Mouse (Mus musculus) olfactory bulb, adult 2 months (tissue): Measurements from ENCODE around the gene Cgnl1. TPM values are rescaled to one million over a fixed set of nuclear protein-coding genes. Genes with fewer than 3 reads are reported as not detected.

Experiments
- H3K27ac ChIP-seq: fragments of 200-500 bp; 2 replicates; pipeline ENCODE4 v1.5.1; 2012; ENCODE audit warnings: low read depth, low read length; ENCODE audit not compliant: insufficient read depth
- H3K4me1 ChIP-seq: fragments of 200-500 bp; 2 replicates; pipeline ENCODE4 v1.6.1; 2012; ENCODE audit warnings: low read length; ENCODE audit not compliant: control insufficient read depth, insufficient read depth
- H3K4me3 ChIP-seq: fragments of 200-500 bp; 2 replicates; pipeline ENCODE4 v1.5.1; 2012; ENCODE audit warnings: mild to moderate bottlenecking, low read depth, low read length, moderate library complexity; ENCODE audit not compliant: insufficient read depth
- CTCF ChIP-seq: fragments of 200-500 bp; IDR thresholded peaks from 2 replicates; pipeline ENCODE4 v1.5.1; 2012; ENCODE audit warnings: low read depth, mild to moderate bottlenecking, low read length, moderate library complexity; ENCODE audit not compliant: insufficient read depth
- POLR2A ChIP-seq: fragments of 200-500 bp; IDR thresholded peaks from 2 replicates; pipeline ENCODE4 v1.6.1; 2012; ENCODE audit warnings: mild to moderate bottlenecking, low read depth, low read length, moderate library complexity; ENCODE audit not compliant: insufficient read depth
- WGBS: fragments of 180-500 bp; shearing (Covaris S2); methylation state at CpG from one replicate; pipeline ENCODE4 v1.1.7; 2018; 5-methylcytosine and 5-hydroxymethylcytosine counted together
- polyA plus RNA-seq: library from polyadenylated mRNA; stranded (reverse); fragments of >200 nt; gene quantifications from 2 replicates; pipeline ENCODE4 v1.2.4, GENCODE M21; 2012; ENCODE audit warnings: low replicate concordance; ENCODE audit not compliant: missing spikeins, insufficient read depth, insufficient read length

The Cgnl1 gene
- polyA plus RNA-seq, 1 experiment, result not detected

- Histone ChIP-seq H3K4me1 (no peaks in the 10 kb centered on the region), H3K4me3 (no peak overlapping the region), H3K27ac (no peak overlapping the region)
- TF ChIP-seq CTCF, result no peak
- no peak for TF ChIP-seq POLR2A
- 75% methylated on average over 4 of the region's 4 CpGs for whole genome bisulfite sequencing
Measured at GRCm38 (mm10) chr9:71694223-71694622, 77.2 kb downstream of the Cgnl1 start.

GRCm38 (mm10) chr9:71693771-71694170, 77.6 kb downstream of the Cgnl1 start:
- Histone ChIP-seq H3K4me1 (no peaks in the 10 kb centered on the region), H3K27ac (no peak overlapping the region), H3K4me3 (no peak overlapping the region)
- TF ChIP-seq CTCF (no peak), POLR2A (no peak)
- 76% methylated on average over 4 of the region's 4 CpGs for WGBS

- Histone ChIP-seq H3K27ac (no peak overlapping the region), H3K4me3 (no peak overlapping the region), H3K4me1 (no peaks in the 10 kb centered on the region)
- WGBS, result 94% methylated on average over 7 of the region's 7 CpGs
- TF ChIP-seq POLR2A (no peak), CTCF (no peak)
Measured at GRCm38 (mm10) chr9:71692165-71692564, 79.2 kb downstream of the Cgnl1 start.

GRCm38 (mm10) chr9:71689369-71690073, 81.9 kb downstream of the Cgnl1 start:
- Histone ChIP-seq H3K4me3 (no peak overlapping the region), H3K4me1 (no peaks in the 10 kb centered on the region), H3K27ac (no peak overlapping the region)
- 86% methylated on average over 2 of the region's 2 CpGs for WGBS
- TF ChIP-seq CTCF, result no peak
- TF ChIP-seq POLR2A, result no peak

- TF ChIP-seq POLR2A (no peak), CTCF (no peak)
- 74% methylated on average over 8 of the region's 8 CpGs for WGBS
- H3K27ac ChIP-seq, result no peak overlapping the region
- no peak overlapping the region for H3K4me3 ChIP-seq
- no peaks in the 10 kb centered on the region for H3K4me1 ChIP-seq
Measured at GRCm38 (mm10) chr9:71686463-71686862, 84.9 kb downstream of the Cgnl1 start.

GRCm38 (mm10) chr9:71684772-71685171, 86.6 kb downstream of the Cgnl1 start:
- Histone ChIP-seq H3K27ac (no peak overlapping the region), H3K4me3 (no peak overlapping the region), H3K4me1 (no peaks in the 10 kb centered on the region)
- TF ChIP-seq POLR2A (no peak), CTCF (no peak)
- WGBS, result 74% methylated on average over 3 of the region's 3 CpGs

GRCm38 (mm10) chr9:71680381-71680780, 91.0 kb downstream of the Cgnl1 start:
- Histone ChIP-seq H3K4me1 (no peaks in the 10 kb centered on the region), H3K4me3 (no peak overlapping the region), H3K27ac (no peak overlapping the region)
- WGBS, result 79% methylated on average over 9 of the region's 9 CpGs
- TF ChIP-seq CTCF (no peak), POLR2A (no peak)

- 75% methylated on average over 11 of the region's 11 CpGs for WGBS
- no peaks in the 10 kb centered on the region; the same call in 1 of the 2 replicates for H3K4me1 ChIP-seq
- TF ChIP-seq POLR2A, result no peak
- TF ChIP-seq CTCF, result no peak
- no peak overlapping the region for H3K4me3 ChIP-seq
- no peak overlapping the region for H3K27ac ChIP-seq
Measured at GRCm38 (mm10) chr9:71679103-71679815, 92.1 kb downstream of the Cgnl1 start.

GRCm38 (mm10) chr9:71676988-71677688, 94.3 kb downstream of the Cgnl1 start:
- Histone ChIP-seq H3K27ac (no peak overlapping the region), H3K4me1 (no peaks in the 10 kb centered on the region; the same call in 1 of the 2 replicates), H3K4me3 (no peak overlapping the region)
- 88% methylated on average over 5 of the region's 5 CpGs for WGBS
- TF ChIP-seq CTCF (no peak), POLR2A (no peak)
